Mouse (Mus musculus) forebrain, embryonic 11.5 days (tissue): Measurements from ENCODE around the gene Derl3. TPM values are rescaled to one million over a fixed set of nuclear protein-coding genes. Genes with fewer than 3 reads are reported as not detected.
A peak's percentile ranks its signal among the peaks of the same experiment; 100 is the strongest.

Experiments
- ATAC-seq: fragments of 200-750 bp; cut with Nextera tagmentation; replicated peaks from 2 replicates; pipeline ENCODE4 v1.8.0; 2017; ENCODE audit warnings: moderate TSS enrichment; ENCODE audit not compliant: low FRiP score
- DNase-seq: peaks from one replicate; pipeline ENCODE4 v3.0.0-alpha.2; 2017; ENCODE audit warnings: low spot score
- H3K27ac ChIP-seq: fragments of 300-500 bp; sonication (generic); 2 replicates; pipeline ENCODE4 v1.5.1; 2014; ENCODE audit warnings: low read depth, low read length
- H3K27me3 ChIP-seq: fragments of 300-500 bp; sonication (generic); 2 replicates; pipeline ENCODE4 v1.6.1; 2014; ENCODE audit warnings: mild to moderate bottlenecking, low read length, mixed read lengths; ENCODE audit not compliant: control insufficient read depth, insufficient read depth
- H3K36me3 ChIP-seq: fragments of 300-500 bp; sonication (generic); 2 replicates; pipeline ENCODE4 v1.6.1; 2014; ENCODE audit warnings: mild to moderate bottlenecking, low read length, moderate library complexity, mixed read lengths; ENCODE audit not compliant: control insufficient read depth, insufficient read depth
- H3K4me1 ChIP-seq: fragments of 300-500 bp; sonication (generic); replicated peaks from 2 replicates; pipeline ENCODE4 v1.6.1; 2014; ENCODE audit warnings: low read length, mixed read lengths; ENCODE audit not compliant: control insufficient read depth, insufficient read depth
- H3K4me2 ChIP-seq: fragments of 300-500 bp; sonication (generic); 2 replicates; pipeline ENCODE4 v1.6.1; 2014; ENCODE audit warnings: low read depth, mild to moderate bottlenecking, low read length, moderate library complexity, mixed read lengths; ENCODE audit not compliant: severe bottlenecking
- H3K4me3 ChIP-seq: fragments of 300-500 bp; sonication (generic); 2 replicates; pipeline ENCODE4 v1.5.1; 2014; ENCODE audit warnings: low read depth, low read length
- H3K9ac ChIP-seq: fragments of 300-500 bp; sonication (generic); 2 replicates; pipeline ENCODE4 v1.6.1; 2014; ENCODE audit warnings: low read length
- H3K9me3 ChIP-seq: fragments of 300-500 bp; sonication (generic); 2 replicates; pipeline ENCODE4 v1.6.1; 2016; ENCODE audit warnings: low read length, mixed read lengths; ENCODE audit not compliant: control insufficient read depth
- WGBS: fragments of 180-500 bp; shearing (Covaris S2); extraction: QIAGEN DNeasy Blood & Tissue Kit; methylation state at CpG from one replicate; pipeline ENCODE4 v1.1.7; 2014; 5-methylcytosine and 5-hydroxymethylcytosine counted together
- polyA plus RNA-seq: library from polyadenylated mRNA; unstranded; fragments of >200 nt; fragmentation: Nextera tagmentation; extraction: Ambion mirVana; gene quantifications from 2 replicates; pipeline ENCODE4 v1.2.1, GENCODE M21; 2014

Derl3 gene
- polyA plus RNA-seq, 1 experiment from 2014 or later, result 3.4 TPM

DNA sequence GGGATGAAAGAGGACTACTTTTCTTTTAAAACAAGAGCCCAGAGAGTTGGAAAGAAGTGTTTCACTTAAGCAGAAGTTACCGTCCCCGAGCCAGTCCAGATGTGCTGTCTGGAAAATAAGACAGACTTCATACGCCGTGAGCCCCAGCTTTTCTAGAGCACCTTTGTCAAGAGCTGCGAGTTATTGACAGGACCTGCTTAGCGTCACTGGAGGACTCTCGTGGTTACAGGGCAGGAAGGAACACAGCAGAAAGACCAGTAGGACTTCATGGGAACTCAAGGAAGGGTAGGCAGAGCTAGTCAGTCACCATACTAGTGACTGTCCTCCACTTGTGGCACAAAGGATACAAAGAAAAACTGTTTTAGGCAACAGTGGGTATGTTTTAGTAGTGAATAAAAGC, 22.3 kb downstream of the Derl3 start:
- 97% methylated on average over 7 of the region's 7 CpGs for WGBS
- H3K36me3 ChIP-seq, result peaks cover 12% of the 10 kb centered on the region; the same call in 1 of the 2 replicates
- DNase-seq, result no peak
- no peak for ATAC-seq
- H3K9me3 ChIP-seq, result no peaks in the 10 kb centered on the region
- no peaks in the 10 kb centered on the region for H3K27me3 ChIP-seq
- H3K4me2 ChIP-seq, result no peak overlapping the region
- H3K9ac ChIP-seq, result no peak overlapping the region
- no peak overlapping the region for H3K4me3 ChIP-seq
- peaks cover 2% of the 10 kb centered on the region; the same call in 1 of the 2 replicates for H3K4me1 ChIP-seq
- no peak overlapping the region for H3K27ac ChIP-seq

DNA sequence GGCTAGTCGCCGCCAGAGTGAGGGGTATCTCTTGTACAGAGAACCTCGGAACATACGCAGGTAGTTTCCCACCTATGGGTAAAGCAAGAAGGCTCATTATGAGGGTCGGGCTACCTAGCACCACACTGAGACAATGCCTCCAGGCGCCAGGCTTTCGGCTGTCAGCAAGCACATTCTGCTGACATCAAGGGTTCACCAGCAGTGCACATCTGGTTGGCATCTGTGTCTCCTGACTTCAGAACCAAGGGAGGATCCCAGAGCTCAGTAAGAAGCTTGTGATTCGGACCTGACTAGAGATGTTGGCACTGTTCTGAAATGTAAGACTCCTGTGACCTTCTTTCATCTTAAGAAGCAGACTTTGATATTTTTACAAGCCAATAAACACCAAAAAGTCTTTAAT, 23.6 kb downstream of the Derl3 start:
- no peak overlapping the region for H3K4me3 ChIP-seq
- no peak overlapping the region for H3K4me2 ChIP-seq
- DNase-seq, result no peak
- no peak overlapping the region for H3K9ac ChIP-seq
- H3K27ac ChIP-seq, result no peak overlapping the region
- no peaks in the 10 kb centered on the region for H3K27me3 ChIP-seq
- peaks cover 5% of the 10 kb centered on the region; the same call in 1 of the 2 replicates for H3K36me3 ChIP-seq
- no peak for ATAC-seq
- H3K4me1 ChIP-seq, result peaks cover 3% of the 10 kb centered on the region; the same call in 1 of the 2 replicates
- 72% methylated on average over 8 of the region's 8 CpGs for WGBS
- no peaks in the 10 kb centered on the region for H3K9me3 ChIP-seq

DNA sequence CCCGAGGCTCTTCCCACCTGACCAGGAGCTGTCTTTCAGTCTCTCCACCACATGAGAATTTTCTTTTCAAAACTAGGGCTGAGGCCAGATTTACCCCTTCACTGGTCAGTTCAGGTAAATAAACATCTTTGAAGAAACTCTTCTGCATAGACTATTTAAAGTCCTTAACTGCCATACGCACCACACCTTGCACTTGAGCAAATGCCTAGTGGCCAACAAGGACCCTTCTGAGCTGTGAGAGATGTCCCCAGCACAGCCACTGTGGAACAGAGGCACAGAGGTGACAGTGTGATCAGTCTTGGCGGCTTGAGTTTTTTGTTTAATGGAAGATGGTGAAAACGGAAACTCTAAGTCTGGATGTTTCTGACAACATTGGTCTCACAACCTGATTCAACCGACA, 25.8 kb downstream of the Derl3 start:
- ATAC-seq, result no peak
- Histone ChIP-seq H3K36me3 (peaks cover 5% of the 10 kb centered on the region; the same call in 1 of the 2 replicates), H3K27ac (no peak overlapping the region), H3K4me1 (peaks cover 3% of the 10 kb centered on the region; the same call in 1 of the 2 replicates), H3K4me3 (no peak overlapping the region), H3K9me3 (no peaks in the 10 kb centered on the region), H3K9ac (no peak overlapping the region), H3K4me2 (no peak overlapping the region), H3K27me3 (no peaks in the 10 kb centered on the region)
- no peak for DNase-seq
- 87% methylated on average over 5 of the region's 5 CpGs for WGBS

DNA sequence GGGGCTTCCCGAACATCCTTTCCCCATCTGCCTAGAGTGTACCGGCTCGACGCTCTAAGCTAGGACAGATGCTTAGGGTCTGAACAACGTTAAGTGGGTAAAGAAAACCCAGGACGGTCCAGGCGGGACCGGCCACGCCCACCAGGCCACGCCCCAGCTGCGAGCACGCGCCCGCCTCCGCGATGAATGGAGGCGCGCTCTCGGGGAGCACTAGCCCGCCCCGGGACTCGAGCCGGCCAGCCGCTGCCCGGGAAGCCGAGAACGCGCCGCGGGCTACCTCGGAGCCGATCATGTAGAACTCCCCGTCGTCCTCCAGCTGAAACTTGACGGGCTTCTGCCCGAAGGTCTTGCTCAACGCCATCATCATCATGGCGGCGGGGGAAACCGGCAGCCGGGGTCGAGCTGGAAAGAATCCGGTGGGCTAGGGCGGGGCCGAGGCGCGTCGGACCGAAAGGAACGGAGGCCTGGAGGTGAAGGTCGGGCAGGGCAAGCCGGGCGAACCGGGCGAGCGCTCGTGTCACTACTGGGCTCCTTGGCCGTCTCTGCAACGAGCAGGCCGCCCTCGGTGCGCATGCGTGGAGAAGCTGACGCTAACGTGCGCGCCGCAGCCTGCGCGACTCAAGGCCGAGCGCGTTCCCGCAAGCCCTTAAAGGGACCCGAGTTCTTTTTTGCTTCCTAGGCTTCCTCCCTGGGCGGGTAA, 28.0 kb downstream of the Derl3 start, which contains the start of gene Smarcb1:
Smarcb1 (minus strand) TSS at position 592 of the 700 bp plus-strand sequence.
- H3K27ac ChIP-seq, result peak within 1 kb of the TSS; percentile 92
- ATAC-seq (peak; percentile 90), DNase-seq (peak; percentile 95)
- no peaks in the 10 kb centered on the region; the same call in 1 of the 2 replicates for H3K36me3 ChIP-seq
- H3K9me3 ChIP-seq, result no peaks in the 10 kb centered on the region
- H3K27me3 ChIP-seq, result no peaks in the 10 kb centered on the region
- H3K4me3 ChIP-seq, result peak within 1 kb of the TSS; percentile 78
- under 1% methylated on average over 76 of the region's 76 CpGs for WGBS
- H3K4me1 ChIP-seq, result peaks cover 3% of the 10 kb centered on the region; the same call in 1 of the 2 replicates
- H3K4me2 ChIP-seq, result peak within 1 kb of the TSS; percentile 77
- peak within 1 kb of the TSS; percentile 96 for H3K9ac ChIP-seq

DNA sequence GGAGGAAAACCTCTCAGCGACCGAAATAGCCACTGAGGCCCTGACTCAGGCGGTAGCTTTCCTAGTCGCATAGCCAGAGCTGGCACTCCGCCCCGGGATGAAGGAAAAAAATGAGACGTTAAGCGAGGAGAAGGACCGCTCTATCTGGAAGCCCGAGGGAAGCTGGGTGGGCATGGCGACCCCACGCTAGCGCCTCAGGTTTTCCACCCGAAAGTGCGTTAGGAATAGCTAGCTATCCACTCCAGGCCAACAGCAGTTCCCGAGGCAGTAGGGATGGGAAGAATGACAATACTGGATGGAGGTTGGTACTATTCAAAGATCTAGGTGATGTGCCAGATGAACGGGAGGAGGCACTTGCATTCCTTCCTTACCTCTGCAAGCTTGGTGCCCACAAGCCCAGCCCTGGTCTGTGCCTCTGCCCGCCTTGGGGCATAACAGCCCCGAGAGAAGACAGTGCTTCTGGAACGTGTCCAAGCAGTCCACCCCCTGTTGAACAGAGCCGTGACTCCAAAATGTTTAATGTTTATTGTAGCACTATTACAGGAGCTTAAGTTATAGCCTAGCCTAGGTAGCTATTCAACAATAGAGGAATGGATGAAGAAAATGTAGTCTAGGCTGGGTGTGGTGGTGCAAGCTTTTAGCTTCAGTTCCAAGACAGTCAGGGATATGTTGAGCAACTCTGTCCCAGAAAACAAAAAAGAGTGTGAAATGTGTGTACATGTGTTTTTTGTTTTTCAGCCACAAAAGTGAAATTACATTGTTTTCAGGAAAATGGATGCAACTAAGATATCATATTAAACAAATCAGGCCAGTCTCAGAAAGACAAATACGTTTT, 28.7 kb downstream of the Derl3 start:
- peaks cover 3% of the 10 kb centered on the region; the same call in 1 of the 2 replicates for H3K4me1 ChIP-seq
- no peaks in the 10 kb centered on the region for H3K9me3 ChIP-seq
- 7% methylated on average over 22 of the region's 22 CpGs for WGBS
- H3K27me3 ChIP-seq, result no peaks in the 10 kb centered on the region
- peak overlapping the region; percentile 96 for H3K9ac ChIP-seq
- H3K36me3 ChIP-seq, result no peaks in the 10 kb centered on the region; the same call in 1 of the 2 replicates
- peak overlapping the region; percentile 78 for H3K4me3 ChIP-seq
- peak; percentile 40; the same call in 1 of the 2 replicates for ATAC-seq
- DNase-seq, result no peak
- peak overlapping the region; percentile 77 for H3K4me2 ChIP-seq
- peak overlapping the region; percentile 92 for H3K27ac ChIP-seq

DNA sequence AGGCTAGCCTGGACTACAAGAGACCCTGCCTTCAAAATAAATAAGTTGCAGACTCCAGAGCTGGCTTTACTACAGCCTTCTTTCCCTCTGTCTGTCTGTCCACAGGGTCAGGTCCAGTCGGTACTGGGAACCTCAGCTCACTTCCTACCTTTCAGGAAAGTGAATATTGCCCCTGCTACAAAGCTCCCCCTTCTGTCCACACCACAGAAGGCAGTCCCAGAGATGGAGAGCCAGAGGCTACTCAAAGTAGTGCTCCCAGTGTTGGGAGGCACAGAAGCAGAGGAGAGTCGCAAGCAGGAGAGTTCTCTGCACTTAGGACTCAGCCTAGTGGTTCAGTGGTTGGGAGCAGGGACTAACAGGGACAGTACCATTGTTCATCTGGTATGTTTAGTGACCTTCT, 31.1 kb downstream of the Derl3 start:
- WGBS, result 70% methylated on average over 2 of the region's 2 CpGs
- no peak overlapping the region for H3K4me2 ChIP-seq
- H3K9ac ChIP-seq, result no peak overlapping the region
- H3K4me1 ChIP-seq, result peaks cover 3% of the 10 kb centered on the region; the same call in 1 of the 2 replicates
- no peaks in the 10 kb centered on the region for H3K9me3 ChIP-seq
- ATAC-seq (no peak), DNase-seq (no peak)
- no peaks in the 10 kb centered on the region for H3K27me3 ChIP-seq
- no peak overlapping the region for H3K27ac ChIP-seq
- no peaks in the 10 kb centered on the region; the same call in 1 of the 2 replicates for H3K36me3 ChIP-seq
- no peak overlapping the region for H3K4me3 ChIP-seq

DNA sequence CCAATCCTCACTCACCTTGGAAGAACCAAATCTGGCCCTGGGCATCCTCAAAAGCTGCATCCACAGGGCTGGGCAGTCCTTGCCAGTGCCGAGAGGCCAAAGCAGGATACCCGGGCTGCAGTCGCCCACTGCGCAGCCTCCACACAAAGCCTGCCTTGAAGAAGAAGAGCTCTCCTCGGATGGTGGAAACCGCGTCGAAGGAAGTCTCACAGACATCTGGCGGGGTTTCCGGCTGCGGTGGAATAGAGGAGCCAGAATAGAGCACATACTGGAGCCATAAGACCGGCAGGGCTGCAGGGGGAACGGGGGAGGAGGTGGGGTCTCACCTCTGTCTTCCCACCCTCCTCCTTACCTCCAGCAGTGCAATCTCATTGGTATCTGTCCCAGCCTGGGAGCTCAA, 33.2 kb downstream of the Derl3 start:
- no peaks in the 10 kb centered on the region for H3K4me1 ChIP-seq
- H3K27ac ChIP-seq, result no peak overlapping the region
- H3K36me3 ChIP-seq, result no peaks in the 10 kb centered on the region; the same call in 1 of the 2 replicates
- H3K9me3 ChIP-seq, result no peaks in the 10 kb centered on the region
- WGBS, result 81% methylated on average over 13 of the region's 13 CpGs
- H3K27me3 ChIP-seq, result peaks cover 10% of the 10 kb centered on the region
- DNase-seq (no peak), ATAC-seq (no peak)
- H3K4me3 ChIP-seq, result no peak overlapping the region
- no peak overlapping the region for H3K4me2 ChIP-seq
- H3K9ac ChIP-seq, result no peak overlapping the region

DNA sequence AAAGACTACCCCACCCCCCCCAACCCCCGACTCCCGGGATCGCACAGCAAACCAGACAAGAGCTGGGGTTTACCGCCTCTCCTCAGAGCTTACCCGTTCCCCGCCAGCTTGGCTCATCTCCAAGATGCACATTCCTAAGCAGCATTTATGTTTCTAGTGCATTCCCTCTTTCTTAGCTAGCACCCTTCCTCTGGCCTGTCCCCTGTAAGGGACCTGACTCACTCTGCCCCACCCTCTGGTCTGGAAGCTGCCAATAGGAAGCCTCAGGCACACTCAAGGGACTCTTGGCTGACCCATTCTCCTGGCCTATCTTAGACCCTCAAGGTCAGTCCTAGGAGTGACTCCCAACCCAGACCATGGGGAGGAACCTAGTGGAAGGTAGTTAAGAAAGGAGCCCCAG, 37.1 kb downstream of the Derl3 start:
- ATAC-seq (no peak), DNase-seq (no peak)
- no peak overlapping the region for H3K27ac ChIP-seq
- no peaks in the 10 kb centered on the region for H3K36me3 ChIP-seq
- H3K9me3 ChIP-seq, result no peaks in the 10 kb centered on the region
- no peak overlapping the region for H3K4me3 ChIP-seq
- no peak overlapping the region for H3K4me2 ChIP-seq
- 34% methylated on average over 6 of the region's 6 CpGs for WGBS
- peaks cover 11% of the 10 kb centered on the region for H3K4me1 ChIP-seq
- H3K9ac ChIP-seq, result no peak overlapping the region
- H3K27me3 ChIP-seq, result peaks cover 16% of the 10 kb centered on the region
